ENCODE assay signal across 7 mouse cellular contexts in the genomic region with DNA sequence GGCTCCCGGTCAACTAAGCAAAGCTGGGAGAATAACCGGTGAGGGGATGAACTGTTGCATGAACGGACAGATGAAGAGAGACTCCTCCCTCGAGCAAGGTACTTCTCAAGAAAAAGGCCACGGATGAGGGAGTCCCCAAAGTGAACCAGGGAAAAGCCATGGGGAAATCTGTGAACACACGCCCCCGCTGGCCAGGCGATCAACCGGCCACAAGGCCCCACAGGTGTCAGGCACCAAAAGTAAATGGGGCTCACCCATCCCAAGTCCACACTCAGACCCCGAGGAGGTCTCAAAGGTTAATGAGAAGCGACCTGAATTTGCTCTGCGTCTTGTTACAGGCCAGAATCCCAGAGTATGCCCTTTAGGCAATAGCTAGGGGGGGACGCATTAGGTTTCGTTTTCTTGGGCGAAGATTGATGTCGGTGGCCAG. TPM values are rescaled to one million over a fixed set of nuclear protein-coding genes. Genes with fewer than 3 reads are reported as not detected.
DNase-seq lines count a peak whose midpoint lies in the region; ATAC-seq and TF ChIP-seq lines count a peak whose summit lies in the region.

No protein-coding gene starts in this region.

- peak overlapping the region; percentile 93 for H3K9ac ChIP-seq in forebrain, embryonic 12.5 days
- peak overlapping the region; percentile 78 for H3K9ac ChIP-seq in hindbrain, embryonic 12.5 days
- H3K9ac ChIP-seq in limb, embryonic 14.5 days (ENCODE audit: low read depth, low read length, severe bottlenecking): peak overlapping the region; percentile 89
- peak overlapping the region; percentile 55 for H3K9ac ChIP-seq in midbrain, postnatal 0 days (replicated peaks; ENCODE audit: low read length, poor library complexity, severe bottlenecking)

- peaks cover 40% of the 10 kb centered on the region for H3K4me1 ChIP-seq in G1E (ENCODE audit: insufficient read depth, low read depth, low read length)
- H3K4me1 ChIP-seq in forebrain, embryonic 12.5 days: peaks cover 19% of the 10 kb centered on the region
- H3K4me1 ChIP-seq in hindbrain, embryonic 12.5 days: peaks cover 16% of the 10 kb centered on the region
- peaks cover 16% of the 10 kb centered on the region for H3K4me1 ChIP-seq in limb, embryonic 14.5 days (ENCODE audit: control insufficient read depth, insufficient read depth, low read length)
- peaks cover 4% of the 10 kb centered on the region; the same call in 1 of the 2 replicates for H3K4me1 ChIP-seq in midbrain, postnatal 0 days (ENCODE audit: insufficient read depth, low read length)

- H3K9me3 ChIP-seq in G1E (replicated peaks): no peaks in the 10 kb centered on the region
- no peaks in the 10 kb centered on the region for H3K9me3 ChIP-seq in forebrain, embryonic 12.5 days
- H3K9me3 ChIP-seq in hindbrain, embryonic 12.5 days (replicated peaks): no peaks in the 10 kb centered on the region
- H3K9me3 ChIP-seq in limb, embryonic 14.5 days (ENCODE audit: control insufficient read depth, low read length): no peaks in the 10 kb centered on the region
- no peaks in the 10 kb centered on the region for H3K9me3 ChIP-seq in midbrain, postnatal 0 days (ENCODE audit: low read length)

- WGBS in forebrain, embryonic 12.5 days: under 1% methylated on average over 16 of the region's 16 CpGs
- WGBS in hindbrain, embryonic 12.5 days: under 1% methylated on average over 16 of the region's 16 CpGs
- 1% methylated on average over 16 of the region's 16 CpGs for WGBS in limb, embryonic 14.5 days
- WGBS in midbrain, postnatal 0 days: under 1% methylated on average over 15 of the region's 16 CpGs

- no peak for TF ChIP-seq CTCF in G1E (IDR thresholded peaks at IDR 0.05; ENCODE audit: low read depth, low read length)
- TF ChIP-seq CTCF in brain, embryonic 14.5 days (IDR thresholded peaks at IDR 0.05; ENCODE audit: borderline replicate concordance, extremely low read depth, insufficient read depth, insufficient read length): 0 out of 2 replicates have a peak, but pooled peaks have one; percentile 8
- no peak for TF ChIP-seq CTCF in midbrain, postnatal 0 days (IDR thresholded peaks at IDR 0.05)

- DNase-seq in G1E (ENCODE audit: low spot score): no peak
- peak; percentile 19 for DNase-seq in brain, embryonic 14.5 days (ENCODE audit: low read depth)
- DNase-seq in limb, embryonic 14.5 days (ENCODE audit: low spot score): no peak
- DNase-seq in midbrain, postnatal 0 days (ENCODE audit: low spot score): no peak
- DNase-seq in left cerebral cortex, adult 18-20 months (ENCODE audit: low spot score in 2 of 2): no peak

- peak overlapping the region; percentile 90; the same call in 1 of the 2 replicates for H3K27ac ChIP-seq in forebrain, embryonic 12.5 days
- H3K27ac ChIP-seq in hindbrain, embryonic 12.5 days: peak overlapping the region; percentile 90
- peak overlapping the region; percentile 86 for H3K27ac ChIP-seq in limb, embryonic 14.5 days (replicated peaks; ENCODE audit: low read depth, low read length)
- H3K27ac ChIP-seq in midbrain, postnatal 0 days (ENCODE audit: low read depth, low read length): peak overlapping the region; percentile 39

- peaks cover 32% of the 10 kb centered on the region for H3K36me3 ChIP-seq in G1E (replicated peaks)
- 0 out of 2 replicates have a peak, but pooled peaks cover 4% of the 10 kb centered on the region for H3K36me3 ChIP-seq in forebrain, embryonic 12.5 days (replicated peaks)
- H3K36me3 ChIP-seq in hindbrain, embryonic 12.5 days: no peaks in the 10 kb centered on the region
- 0 out of 2 replicates have a peak, but pooled peaks cover 2% of the 10 kb centered on the region for H3K36me3 ChIP-seq in limb, embryonic 14.5 days (ENCODE audit: control insufficient read depth, insufficient read depth, low read length)
- H3K36me3 ChIP-seq in midbrain, postnatal 0 days (ENCODE audit: insufficient read depth, low read length): no peaks in the 10 kb centered on the region

- H3K27me3 ChIP-seq in G1E (ENCODE audit: insufficient read depth, low read length): no peaks in the 10 kb centered on the region
- H3K27me3 ChIP-seq in forebrain, embryonic 12.5 days: no peaks in the 10 kb centered on the region
- H3K27me3 ChIP-seq in hindbrain, embryonic 12.5 days: no peaks in the 10 kb centered on the region
- no peaks in the 10 kb centered on the region for H3K27me3 ChIP-seq in limb, embryonic 14.5 days (ENCODE audit: control insufficient read depth, insufficient read depth, low read length)
- H3K27me3 ChIP-seq in midbrain, postnatal 0 days (ENCODE audit: insufficient read depth, low read length): no peaks in the 10 kb centered on the region

- TF ChIP-seq POLR2A in brain, embryonic 14.5 days (IDR thresholded peaks at IDR 0.05; ENCODE audit: borderline replicate concordance, extremely low read depth, insufficient read depth, insufficient read length, poor library complexity, severe bottlenecking): no peak
- no peak for TF ChIP-seq POLR2A in limb, embryonic 14.5 days (IDR thresholded peaks at IDR 0.05; ENCODE audit: borderline replicate concordance, extremely low read depth, insufficient read depth, insufficient read length)

- H3K4me3 ChIP-seq in G1E (ENCODE audit: low read depth, low read length): peak overlapping the region; percentile 80
- H3K4me3 ChIP-seq in forebrain, embryonic 12.5 days (replicated peaks): peak overlapping the region; percentile 93
- peak overlapping the region; percentile 78 for H3K4me3 ChIP-seq in hindbrain, embryonic 12.5 days
- H3K4me3 ChIP-seq in limb, embryonic 14.5 days (replicated peaks; ENCODE audit: low read length): peak overlapping the region; percentile 94
- H3K4me3 ChIP-seq in midbrain, postnatal 0 days (ENCODE audit: low read depth, low read length): peak overlapping the region; percentile 64

- no peak for ATAC-seq in G1E (ENCODE audit: extremely low read depth, insufficient number of reproducible peaks, low FRiP score, poor library complexity, severe bottlenecking)
- ATAC-seq in forebrain, embryonic 12.5 days (ENCODE audit: low FRiP score): no peak
- ATAC-seq in hindbrain, embryonic 12.5 days (ENCODE audit: low FRiP score): no peak
- no peak for ATAC-seq in limb, embryonic 14.5 days (ENCODE audit: low FRiP score, low read depth)
- no peak for ATAC-seq in midbrain, postnatal 0 days (ENCODE audit: low FRiP score)

- peak overlapping the region; percentile 93 for H3K4me2 ChIP-seq in forebrain, embryonic 12.5 days
- H3K4me2 ChIP-seq in hindbrain, embryonic 12.5 days (replicated peaks): peak overlapping the region; percentile 79
- H3K4me2 ChIP-seq in limb, embryonic 14.5 days (replicated peaks; ENCODE audit: low read depth, low read length, severe bottlenecking): peak overlapping the region; percentile 81
- peak overlapping the region; percentile 91 for H3K4me2 ChIP-seq in midbrain, postnatal 0 days (ENCODE audit: low read depth, low read length, poor library complexity, severe bottlenecking)

RNA-seq across cellular contexts. Expression of a gene that starts 0.8 kb away (rescaled TPM):
- total RNA-seq in G1E (2014; fragmentation: Nextera tagmentation) (34.7 and 43.3 TPM in 2 replicates), G1E (2017) (106 and 121 TPM in 2 replicates)
- polyA plus RNA-seq in G1E (2012): 25.8 and 40.0 TPM in 2 replicates
- 29.7 and 33.7 TPM in 2 replicates for polyA plus RNA-seq in brain, embryonic 14.5 days (2012; rRNA removed)
- 55.5 and 56.0 TPM in 2 replicates for polyA plus RNA-seq in forebrain, embryonic 12.5 days (2016; fragmentation: Nextera tagmentation; extraction: Ambion mirVana)
- 74.4 and 75.0 TPM in 2 replicates for polyA plus RNA-seq in hindbrain, embryonic 12.5 days (2016; fragmentation: Nextera tagmentation; extraction: Ambion mirVana)
- polyA plus RNA-seq in limb, embryonic 14.5 days (2012; rRNA removed): 51.3 and 58.6 TPM in 2 replicates
- polyA plus RNA-seq in limb, embryonic 14.5 days (2014; fragmentation: Nextera tagmentation; extraction: Ambion mirVana): 81.3 and 82.2 TPM in 2 replicates
- total RNA-seq in midbrain, postnatal 0 days (2014; rRNA removed): 86.9 and 87.4 TPM in 2 replicates
- 70.6 and 74.6 TPM in 2 replicates for polyA plus RNA-seq in midbrain, postnatal 0 days (2015; fragmentation: Nextera tagmentation; extraction: Ambion mirVana)
- total RNA-seq in left cerebral cortex, adult 18-20 months (2021): 100 to 1,000 TPM; 292 to 323 TPM

RNA-seq across cellular contexts. Expression of a gene that starts 17.6 kb away (rescaled TPM):
- total RNA-seq in G1E (2014; fragmentation: Nextera tagmentation) (0.75 and 1.2 TPM in 2 replicates), G1E (2017) (2.0 and 2.6 TPM in 2 replicates)
- not detected in 2 replicates for polyA plus RNA-seq in G1E (2012)
- polyA plus RNA-seq in brain, embryonic 14.5 days (2012; rRNA removed): 0.20 and 0.79 TPM in 2 replicates
- 1.7 and 3.5 TPM in 2 replicates for polyA plus RNA-seq in forebrain, embryonic 12.5 days (2016; fragmentation: Nextera tagmentation; extraction: Ambion mirVana)
- polyA plus RNA-seq in hindbrain, embryonic 12.5 days (2016; fragmentation: Nextera tagmentation; extraction: Ambion mirVana): 3.6 and 4.0 TPM in 2 replicates
- 0.05 TPM in 1 of 2 replicates, not detected in the other for polyA plus RNA-seq in limb, embryonic 14.5 days (2012; rRNA removed)
- polyA plus RNA-seq in limb, embryonic 14.5 days (2014; fragmentation: Nextera tagmentation; extraction: Ambion mirVana): 1.5 and 3.4 TPM in 2 replicates
- total RNA-seq in midbrain, postnatal 0 days (2014; rRNA removed): 0.61 and 0.66 TPM in 2 replicates
- 1.2 and 2.4 TPM in 2 replicates for polyA plus RNA-seq in midbrain, postnatal 0 days (2015; fragmentation: Nextera tagmentation; extraction: Ambion mirVana)
- 1 to 10 TPM; 1.9 to 3.7 TPM for total RNA-seq in left cerebral cortex, adult 18-20 months (2021)

RNA-seq across cellular contexts. Expression of a gene that starts 28.8 kb away (rescaled TPM):
- total RNA-seq in G1E (2014; fragmentation: Nextera tagmentation) (129 and 130 TPM in 2 replicates), G1E (2017) (344 and 355 TPM in 2 replicates)
- polyA plus RNA-seq in G1E (2012): 6.7 and 8.0 TPM in 2 replicates
- polyA plus RNA-seq in brain, embryonic 14.5 days (2012; rRNA removed): 56.8 and 67.4 TPM in 2 replicates
- 252 and 254 TPM in 2 replicates for polyA plus RNA-seq in forebrain, embryonic 12.5 days (2016; fragmentation: Nextera tagmentation; extraction: Ambion mirVana)
- polyA plus RNA-seq in hindbrain, embryonic 12.5 days (2016; fragmentation: Nextera tagmentation; extraction: Ambion mirVana): 143 and 153 TPM in 2 replicates
- 92.7 and 124 TPM in 2 replicates for polyA plus RNA-seq in limb, embryonic 14.5 days (2012; rRNA removed)
- polyA plus RNA-seq in limb, embryonic 14.5 days (2014; fragmentation: Nextera tagmentation; extraction: Ambion mirVana): 199 TPM in 2 replicates
- total RNA-seq in midbrain, postnatal 0 days (2014; rRNA removed): 47.4 and 58.1 TPM in 2 replicates
- 71.1 and 73.2 TPM in 2 replicates for polyA plus RNA-seq in midbrain, postnatal 0 days (2015; fragmentation: Nextera tagmentation; extraction: Ambion mirVana)
- 10 to 100 TPM; 12.9 to 13.8 TPM for total RNA-seq in left cerebral cortex, adult 18-20 months (2021)

Comparison
In these comparisons a context has a peak if more than half of its experiments do, and no peak if none do; other contexts are left out.
1. H3K27ac ChIP-seq: peak in every context shown above with its lines; median percentile 90 in forebrain, embryonic 12.5 days; 90 in hindbrain, embryonic 12.5 days; 86 in limb, embryonic 14.5 days; 39 in midbrain, postnatal 0 days.